In genomic region chr19:9985190-9985899, GRCm38 (mm10) we compare ENCODE assay signal across 13 mouse cellular contexts. TPM values are rescaled to one million over a fixed set of nuclear protein-coding genes. Genes with fewer than 3 reads are reported as not detected.
DNase-seq lines count a peak whose midpoint lies in the region; TF ChIP-seq lines count a peak whose summit lies in the region.
"Had no signal": no experiment of that assay in that cellular context is flagged by ENCODE, and none has a peak within 500 bp of the region (broad histone marks: within the 10 kb centered on the region; RNA-seq: fewer than 3 reads in every experiment).

No protein-coding gene starts in this region.

- peaks cover 23% of the 10 kb centered on the region for H3K79me2 ChIP-seq in myocyte (ENCODE audit: control insufficient read depth, insufficient read depth)

- H3ac ChIP-seq in myocyte (ENCODE audit: control insufficient read depth, insufficient read length), result no peak overlapping the region

- no peak overlapping the region for H3K27ac ChIP-seq in kidney, adult 2 months (ENCODE audit: insufficient read depth, low read depth, low read length)
- H3K27ac ChIP-seq in cortical plate, adult 2 months (ENCODE audit: insufficient read depth, low read length), result no peak overlapping the region
- H3K27ac ChIP-seq: forebrain, embryonic 15.5 days; hindbrain, embryonic 14.5 days; left cerebral cortex, adult 2 months had no signal

- no peaks in the 10 kb centered on the region for H3K27me3 ChIP-seq in kidney, adult 2 months (replicated peaks; ENCODE audit: control insufficient read depth, insufficient read depth, low read length)
- no peaks in the 10 kb centered on the region for H3K27me3 ChIP-seq in myocyte (ENCODE audit: control insufficient read depth, insufficient read depth, insufficient read length)
- H3K27me3 ChIP-seq: forebrain, embryonic 15.5 days had no signal

- no peak overlapping the region for H3K4me3 ChIP-seq in kidney, adult 2 months (ENCODE audit: insufficient read depth, low read depth, low read length)
- peak overlapping the region; percentile 92; the same call in 1 of the 2 replicates for H3K4me3 ChIP-seq in cortical plate, adult 2 months (ENCODE audit: insufficient read depth, low read length)
- peak overlapping the region; percentile 74 for H3K4me3 ChIP-seq in myocyte
- H3K4me3 ChIP-seq: forebrain, embryonic 15.5 days had no signal

- TF ChIP-seq CTCF in kidney, adult 2 months (conservative IDR thresholded peaks at IDR 0.05; ENCODE audit: insufficient read depth, insufficient read length, low read depth, low read length), result no peak
- no peak for TF ChIP-seq CTCF in cortical plate, adult 2 months (IDR thresholded peaks at IDR 0.05; ENCODE audit: extremely low read depth, insufficient read depth, low read length)

- peak overlapping the region; percentile 92 for H3K4me2 ChIP-seq in myocyte (ENCODE audit: low read depth)
- H3K4me2 ChIP-seq: forebrain, embryonic 15.5 days had no signal

- H3K4me1 ChIP-seq in kidney, adult 2 months (ENCODE audit: control insufficient read depth, insufficient read depth, low read length), result peaks cover 7% of the 10 kb centered on the region; the same call in 1 of the 2 replicates
- H3K4me1 ChIP-seq in cortical plate, adult 2 months (ENCODE audit: control insufficient read depth, insufficient read depth, low read length), result peaks cover 6% of the 10 kb centered on the region

- WGBS in kidney, adult 2 months, result 75% methylated on average over 6 of the region's 6 CpGs

- peak; percentile 25 for TF ChIP-seq POLR2A in kidney, adult 2 months (IDR thresholded peaks at IDR 0.05; ENCODE audit: low read depth, low read length)
- peak; percentile 28; the same call in 1 of the 2 replicates for TF ChIP-seq POLR2A in cortical plate, adult 2 months (IDR thresholded peaks at IDR 0.05; ENCODE audit: extremely low read depth, insufficient read depth, low read length)
- peak; percentile 40 for TF ChIP-seq POLR2A in myocyte (IDR thresholded peaks at IDR 0.05; ENCODE audit: insufficient read length, low read depth)

- H3K36me3 ChIP-seq in kidney, adult 2 months (ENCODE audit: control insufficient read depth, insufficient read depth, low read length), result peaks cover 13% of the 10 kb centered on the region
- peaks cover 27% of the 10 kb centered on the region for H3K36me3 ChIP-seq in myocyte (ENCODE audit: control insufficient read depth, insufficient read depth)

- DNase-seq in kidney, adult 2 months, result no peak
- DNase-seq in kidney, adult 18-20 months, result no peak
- peak; percentile 7 for DNase-seq in CD4-positive helper T cell, adult 2 months (ENCODE audit: low read depth, low spot score)
- DNase-seq in right cerebral cortex, postnatal 14 days, result no peak
- no peak for DNase-seq in natural killer cell, adult 2 months (ENCODE audit: low spot score in 2 of 2)
- DNase-seq: gastrocnemius, postnatal 14 days; lung, postnatal 4 days; right cerebral cortex, postnatal 25 days had no signal

TF ChIP-seq in myocyte, 11 proteins besides CTCF, POLR2A, EP300 and RAD21:
- no peak for TF ChIP-seq MYOD1 (IDR thresholded peaks at IDR 0.05; ENCODE audit: control insufficient read depth in 1 of 3, insufficient read length in 2 of 3, low read depth in 2 of 3)
- TF ChIP-seq TCF12 (IDR thresholded peaks at IDR 0.05; ENCODE audit: insufficient read depth, poor library complexity, severe bottlenecking), result no peak
- no peak for TF ChIP-seq E2F4 (IDR thresholded peaks at IDR 0.05; ENCODE audit: insufficient read depth)
- no peak for TF ChIP-seq MYOG (IDR thresholded peaks at IDR 0.05; ENCODE audit: control insufficient read depth in 1 of 3, insufficient read depth in 1 of 3, insufficient read length in 2 of 3, low read depth in 2 of 3)
- TF ChIP-seq USF1 (IDR thresholded peaks at IDR 0.05; ENCODE audit: low read depth), result no peak
- TF ChIP-seq POLR2AphosphoS2 (IDR thresholded peaks at IDR 0.05; ENCODE audit: insufficient read length, low read depth), result peak; percentile 85
- TF ChIP-seq CEBPB (IDR thresholded peaks at IDR 0.05; ENCODE audit: insufficient read depth, poor library complexity, severe bottlenecking), result no peak

RNA-seq across cellular contexts. Expression of gene Fth1, which starts 4.9 kb away (rescaled TPM):
- 8,110 and 8,726 TPM in 2 replicates for polyA plus RNA-seq in kidney, adult 2 months (2012; rRNA removed)
- 5,395 and 6,156 TPM in 2 replicates for polyA plus RNA-seq in cortical plate, adult 2 months (2012; rRNA removed)
- 6,603 TPM for polyA plus RNA-seq in myocyte (2012; fragmentation: generic; extraction: Trizol)

RNA-seq across cellular contexts. Expression of gene Best1, which starts 16.1 kb away (rescaled TPM):
- 0.33 and 0.38 TPM in 2 replicates for polyA plus RNA-seq in kidney, adult 2 months (2012; rRNA removed)
- polyA plus RNA-seq in cortical plate, adult 2 months (2012; rRNA removed), result 0.98 and 1.1 TPM in 2 replicates
- polyA plus RNA-seq in myocyte (2012; fragmentation: generic; extraction: Trizol), result 6.6 TPM

RNA-seq across cellular contexts. Expression of gene Rab3il1, which starts 16.1 kb away (rescaled TPM):
- polyA plus RNA-seq in kidney, adult 2 months (2012; rRNA removed), result 66.0 and 90.9 TPM in 2 replicates
- 12.9 and 13.6 TPM in 2 replicates for polyA plus RNA-seq in cortical plate, adult 2 months (2012; rRNA removed)
- 15.2 TPM for polyA plus RNA-seq in myocyte (2012; fragmentation: generic; extraction: Trizol)

RNA-seq across cellular contexts. Expression of gene Fads3, which starts 56.0 kb away (rescaled TPM):
- polyA plus RNA-seq in kidney, adult 2 months (2012; rRNA removed), result 382 and 459 TPM in 2 replicates
- 44.5 and 44.6 TPM in 2 replicates for polyA plus RNA-seq in cortical plate, adult 2 months (2012; rRNA removed)
- 557 TPM for polyA plus RNA-seq in myocyte (2012; fragmentation: generic; extraction: Trizol)
